Mouse (Mus musculus): ENCODE results near the gene Gm2663. TPM values are rescaled to one million over a fixed set of nuclear protein-coding genes. Genes with fewer than 3 reads are reported as not detected.

Gm2663 gene
- polyA plus RNA-seq, 1 experiment from 2014 or later: 0.57 TPM

- no peak for DNase-seq (ENCODE audit: low spot score)
- H3K27ac ChIP-seq (replicated peaks): no peak overlapping the region
- H3K4me2 ChIP-seq (replicated peaks; ENCODE audit: low read depth): no peak overlapping the region
- H3K4me1 ChIP-seq (replicated peaks; ENCODE audit: control insufficient read depth, insufficient read depth): no peaks in the 10 kb centered on the region
- WGBS: 38% methylated on average over 1 of the region's 1 CpGs
- ATAC-seq (ENCODE audit: low FRiP score, low TSS enrichment): no peak
- no peak overlapping the region for H3K4me3 ChIP-seq (ENCODE audit: low read depth, low read length)
- no peaks in the 10 kb centered on the region for H3K36me3 ChIP-seq (ENCODE audit: control insufficient read depth, insufficient read depth, low read length)
- H3K9ac ChIP-seq (ENCODE audit: low read length): no peak overlapping the region
- no peaks in the 10 kb centered on the region for H3K27me3 ChIP-seq (ENCODE audit: control insufficient read depth, insufficient read depth, low read length)
- TF ChIP-seq CTCF (IDR thresholded peaks at IDR 0.05; ENCODE audit: low read depth) (no peak), EP300 (optimal IDR thresholded peaks at IDR 0.05) (no peak)
- no peaks in the 10 kb centered on the region for H3K9me3 ChIP-seq (ENCODE audit: control insufficient read depth, low read length)
These were observed 45.0 kb upstream of the Gm2663 start for GRCm38 (mm10) chr6:41044314-41044713.

GRCm38 (mm10) chr6:41035409-41035808 is 36.1 kb upstream of the Gm2663 start, which contains the start of gene 2210010C04Rik:
Gene 2210010C04Rik, minus strand, starts transcription at chr6:41035509.
- no peak within 1 kb of the TSS for H3K4me3 ChIP-seq (ENCODE audit: low read depth, low read length)
- DNase-seq (ENCODE audit: low spot score) (no peak), ATAC-seq (ENCODE audit: low FRiP score, low TSS enrichment) (no peak)
- no peaks in the 10 kb centered on the region for H3K36me3 ChIP-seq (ENCODE audit: control insufficient read depth, insufficient read depth, low read length)
- H3K27ac ChIP-seq (replicated peaks): no peak within 1 kb of the TSS
- H3K9me3 ChIP-seq (ENCODE audit: control insufficient read depth, low read length): no peaks in the 10 kb centered on the region
- H3K9ac ChIP-seq (ENCODE audit: low read length): no peak within 1 kb of the TSS
- TF ChIP-seq EP300 (optimal IDR thresholded peaks at IDR 0.05) (no peak), CTCF (IDR thresholded peaks at IDR 0.05; ENCODE audit: low read depth) (no peak)
- H3K4me1 ChIP-seq (replicated peaks; ENCODE audit: control insufficient read depth, insufficient read depth): no peaks in the 10 kb centered on the region
- no peak within 1 kb of the TSS for H3K4me2 ChIP-seq (replicated peaks; ENCODE audit: low read depth)
- no peaks in the 10 kb centered on the region for H3K27me3 ChIP-seq (ENCODE audit: control insufficient read depth, insufficient read depth, low read length)

GRCm38 (mm10) chr6:41032802-41033201 is 33.5 kb upstream of the Gm2663 start:
- H3K4me2 ChIP-seq (replicated peaks; ENCODE audit: low read depth): no peak overlapping the region
- ATAC-seq (ENCODE audit: low FRiP score, low TSS enrichment): no peak

GRCm38 (mm10) chr6:41032231-41032630 is 33.0 kb upstream of the Gm2663 start:
- 84% methylated on average over 3 of the region's 3 CpGs for WGBS

More at GRCm38 (mm10) chr6:41032802-41033201, 33.5 kb upstream of the Gm2663 start:
- no peaks in the 10 kb centered on the region for H3K36me3 ChIP-seq (ENCODE audit: control insufficient read depth, insufficient read depth, low read length)
- TF ChIP-seq CTCF (IDR thresholded peaks at IDR 0.05; ENCODE audit: low read depth): no peak
- TF ChIP-seq EP300 (optimal IDR thresholded peaks at IDR 0.05): no peak
- H3K27me3 ChIP-seq (ENCODE audit: control insufficient read depth, insufficient read depth, low read length): no peaks in the 10 kb centered on the region
- H3K27ac ChIP-seq (replicated peaks): no peak overlapping the region
- no peak for DNase-seq (ENCODE audit: low spot score)
- 78% methylated on average over 6 of the region's 6 CpGs for WGBS
- no peak overlapping the region for H3K9ac ChIP-seq (ENCODE audit: low read length)
- H3K4me1 ChIP-seq (replicated peaks; ENCODE audit: control insufficient read depth, insufficient read depth): no peaks in the 10 kb centered on the region
- H3K9me3 ChIP-seq (ENCODE audit: control insufficient read depth, low read length): no peaks in the 10 kb centered on the region
- H3K4me3 ChIP-seq (ENCODE audit: low read depth, low read length): no peak overlapping the region

GRCm38 (mm10) chr6:41030821-41031220 is 31.5 kb upstream of the Gm2663 start:
- DNase-seq (ENCODE audit: low spot score): no peak
- 84% methylated on average over 3 of the region's 3 CpGs for WGBS
- H3K9me3 ChIP-seq (ENCODE audit: control insufficient read depth, low read length): no peaks in the 10 kb centered on the region

More at GRCm38 (mm10) chr6:41032231-41032630, 33.0 kb upstream of the Gm2663 start:
- TF ChIP-seq CTCF (IDR thresholded peaks at IDR 0.05; ENCODE audit: low read depth) (no peak), EP300 (optimal IDR thresholded peaks at IDR 0.05) (no peak)
- Histone ChIP-seq H3K4me1 (replicated peaks; ENCODE audit: control insufficient read depth, insufficient read depth) (no peaks in the 10 kb centered on the region), H3K27ac (replicated peaks) (no peak overlapping the region), H3K9me3 (ENCODE audit: control insufficient read depth, low read length) (no peaks in the 10 kb centered on the region), H3K4me2 (replicated peaks; ENCODE audit: low read depth) (no peak overlapping the region), H3K9ac (ENCODE audit: low read length) (no peak overlapping the region), H3K36me3 (ENCODE audit: control insufficient read depth, insufficient read depth, low read length) (no peaks in the 10 kb centered on the region), H3K27me3 (ENCODE audit: control insufficient read depth, insufficient read depth, low read length) (no peaks in the 10 kb centered on the region), H3K4me3 (ENCODE audit: low read depth, low read length) (no peak overlapping the region)
- no peak for DNase-seq (ENCODE audit: low spot score)
- ATAC-seq (ENCODE audit: low FRiP score, low TSS enrichment): no peak

GRCm38 (mm10) chr6:41027053-41027452 is 27.8 kb upstream of the Gm2663 start:
- H3K4me1 ChIP-seq (replicated peaks; ENCODE audit: control insufficient read depth, insufficient read depth): no peaks in the 10 kb centered on the region
- H3K27me3 ChIP-seq (ENCODE audit: control insufficient read depth, insufficient read depth, low read length): no peaks in the 10 kb centered on the region
- H3K4me3 ChIP-seq (ENCODE audit: low read depth, low read length): no peak overlapping the region
- H3K4me2 ChIP-seq (replicated peaks; ENCODE audit: low read depth): no peak overlapping the region
- no peaks in the 10 kb centered on the region for H3K9me3 ChIP-seq (ENCODE audit: control insufficient read depth, low read length)
- no peak for TF ChIP-seq CTCF (IDR thresholded peaks at IDR 0.05; ENCODE audit: low read depth)
- no peak for TF ChIP-seq EP300 (optimal IDR thresholded peaks at IDR 0.05)
- no peaks in the 10 kb centered on the region for H3K36me3 ChIP-seq (ENCODE audit: control insufficient read depth, insufficient read depth, low read length)
- ATAC-seq (ENCODE audit: low FRiP score, low TSS enrichment) (no peak), DNase-seq (ENCODE audit: low spot score) (no peak)
- no peak overlapping the region for H3K27ac ChIP-seq (replicated peaks)
- no peak overlapping the region for H3K9ac ChIP-seq (ENCODE audit: low read length)
- 25% methylated on average over 2 of the region's 2 CpGs for WGBS

More at GRCm38 (mm10) chr6:41030821-41031220, 31.5 kb upstream of the Gm2663 start:
- H3K4me3 ChIP-seq (ENCODE audit: low read depth, low read length): no peak overlapping the region
- no peak overlapping the region for H3K4me2 ChIP-seq (replicated peaks; ENCODE audit: low read depth)
- H3K4me1 ChIP-seq (replicated peaks; ENCODE audit: control insufficient read depth, insufficient read depth): no peaks in the 10 kb centered on the region
- ATAC-seq (ENCODE audit: low FRiP score, low TSS enrichment): no peak
- H3K27ac ChIP-seq (replicated peaks): no peak overlapping the region
- H3K36me3 ChIP-seq (ENCODE audit: control insufficient read depth, insufficient read depth, low read length): no peaks in the 10 kb centered on the region
- H3K27me3 ChIP-seq (ENCODE audit: control insufficient read depth, insufficient read depth, low read length): no peaks in the 10 kb centered on the region
- no peak overlapping the region for H3K9ac ChIP-seq (ENCODE audit: low read length)
- TF ChIP-seq CTCF (IDR thresholded peaks at IDR 0.05; ENCODE audit: low read depth) (no peak), EP300 (optimal IDR thresholded peaks at IDR 0.05) (no peak)
